Mouse (Mus musculus): ENCODE data around the gene Sec14l1. TPM values are rescaled to one million over a fixed set of nuclear protein-coding genes. Genes with fewer than 3 reads are reported as not detected.

Gene Sec14l1
- polyA plus RNA-seq, 1 experiment, result 49.1 TPM

DNA sequence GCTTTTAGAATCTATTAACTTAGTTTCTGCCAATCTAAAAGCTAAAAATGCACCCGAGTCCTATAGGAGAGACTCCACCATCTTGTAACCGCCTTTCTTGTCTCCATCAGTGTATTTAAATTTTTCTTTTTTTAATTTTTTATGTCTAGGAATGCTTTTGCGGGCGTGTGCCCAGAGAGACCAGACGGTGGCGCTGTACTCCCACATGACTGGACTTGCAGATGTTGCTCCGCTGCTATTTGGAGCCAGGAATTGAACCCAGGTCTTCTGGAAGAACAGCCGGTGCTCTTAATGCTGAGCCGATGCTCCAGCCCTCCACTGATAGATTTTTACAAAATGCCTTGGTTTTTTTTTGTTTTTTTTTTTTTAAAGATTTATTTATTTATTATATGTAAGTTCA, 41.5 kb upstream of the Sec14l1 start:
- no peak for DNase-seq
- TF ChIP-seq POLR2A (IDR thresholded peaks at IDR 0.05; ENCODE audit: low read depth, low read length) (no peak), CTCF (conservative IDR thresholded peaks at IDR 0.05; ENCODE audit: insufficient read depth, insufficient read length, low read depth, low read length) (0 out of 2 replicates have a peak, but pooled peaks have one; percentile 11)
- Histone ChIP-seq H3K27ac (ENCODE audit: insufficient read depth, low read depth, low read length) (no peak overlapping the region), H3K4me3 (ENCODE audit: insufficient read depth, low read depth, low read length) (no peak overlapping the region), H3K36me3 (ENCODE audit: control insufficient read depth, insufficient read depth, low read length) (no peaks in the 10 kb centered on the region), H3K4me1 (ENCODE audit: control insufficient read depth, insufficient read depth, low read length) (peaks cover 9% of the 10 kb centered on the region; the same call in 1 of the 2 replicates), H3K27me3 (replicated peaks; ENCODE audit: control insufficient read depth, insufficient read depth, low read length) (no peaks in the 10 kb centered on the region)
- 92% methylated on average over 9 of the region's 9 CpGs for WGBS

- DNase-seq, result peak; percentile 93
- TF ChIP-seq CTCF (conservative IDR thresholded peaks at IDR 0.05; ENCODE audit: insufficient read depth, insufficient read length, low read depth, low read length) (no peak), POLR2A (IDR thresholded peaks at IDR 0.05; ENCODE audit: low read depth, low read length) (peak; percentile 43)
- H3K36me3 ChIP-seq (ENCODE audit: control insufficient read depth, insufficient read depth, low read length), result no peaks in the 10 kb centered on the region
- H3K27me3 ChIP-seq (replicated peaks; ENCODE audit: control insufficient read depth, insufficient read depth, low read length), result no peaks in the 10 kb centered on the region
- peak overlapping the region; percentile 73 for H3K4me3 ChIP-seq (ENCODE audit: insufficient read depth, low read depth, low read length)
- H3K4me1 ChIP-seq (ENCODE audit: control insufficient read depth, insufficient read depth, low read length), result peaks cover 19% of the 10 kb centered on the region
- H3K27ac ChIP-seq (ENCODE audit: insufficient read depth, low read depth, low read length), result peak overlapping the region; percentile 61
- WGBS, result under 1% methylated on average over 54 of the region's 54 CpGs
These were observed 38.3 kb upstream of the Sec14l1 start for GRCm38 (mm10) chr11:117076576-117077196.

DNA sequence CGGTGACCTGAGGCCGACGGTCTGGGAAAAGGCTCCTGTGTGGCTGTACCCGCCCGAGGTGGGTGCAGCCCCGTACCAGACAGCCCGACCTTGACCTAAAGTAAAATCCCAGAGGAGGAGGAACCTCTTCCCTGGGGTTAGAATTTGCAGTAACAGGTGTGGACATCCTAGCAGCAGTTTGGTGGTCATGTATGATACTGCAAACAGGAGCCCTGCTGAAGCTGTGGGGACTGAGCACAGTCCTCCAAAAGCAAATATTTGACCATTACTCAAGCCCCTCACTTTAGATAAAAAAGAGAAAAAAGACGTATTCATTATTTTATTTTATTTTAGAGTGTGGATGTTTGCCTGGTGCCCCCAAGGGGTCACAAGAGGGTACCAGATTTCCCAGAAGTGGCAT, 37.7 kb upstream of the Sec14l1 start:
- peak overlapping the region; percentile 73 for H3K4me3 ChIP-seq (ENCODE audit: insufficient read depth, low read depth, low read length)
- H3K36me3 ChIP-seq (ENCODE audit: control insufficient read depth, insufficient read depth, low read length), result no peaks in the 10 kb centered on the region
- WGBS, result 6% methylated on average over 8 of the region's 8 CpGs
- no peak for TF ChIP-seq CTCF (conservative IDR thresholded peaks at IDR 0.05; ENCODE audit: insufficient read depth, insufficient read length, low read depth, low read length)
- no peak for TF ChIP-seq POLR2A (IDR thresholded peaks at IDR 0.05; ENCODE audit: low read depth, low read length)
- DNase-seq, result no peak
- H3K27ac ChIP-seq (ENCODE audit: insufficient read depth, low read depth, low read length), result peak overlapping the region; percentile 19; the same call in 1 of the 2 replicates
- no peaks in the 10 kb centered on the region for H3K27me3 ChIP-seq (replicated peaks; ENCODE audit: control insufficient read depth, insufficient read depth, low read length)
- H3K4me1 ChIP-seq (ENCODE audit: control insufficient read depth, insufficient read depth, low read length), result peaks cover 24% of the 10 kb centered on the region

GRCm38 (mm10) chr11:117077902-117078301, 37.1 kb upstream of the Sec14l1 start:
- Histone ChIP-seq H3K36me3 (ENCODE audit: control insufficient read depth, insufficient read depth, low read length) (no peaks in the 10 kb centered on the region), H3K4me1 (ENCODE audit: control insufficient read depth, insufficient read depth, low read length) (peaks cover 27% of the 10 kb centered on the region), H3K4me3 (ENCODE audit: insufficient read depth, low read depth, low read length) (0 out of 2 replicates have a peak overlapping the region, but pooled peaks have one; percentile 2), H3K27me3 (replicated peaks; ENCODE audit: control insufficient read depth, insufficient read depth, low read length) (no peaks in the 10 kb centered on the region), H3K27ac (ENCODE audit: insufficient read depth, low read depth, low read length) (no peak overlapping the region)
- TF ChIP-seq CTCF (conservative IDR thresholded peaks at IDR 0.05; ENCODE audit: insufficient read depth, insufficient read length, low read depth, low read length) (no peak), POLR2A (IDR thresholded peaks at IDR 0.05; ENCODE audit: low read depth, low read length) (no peak)
- WGBS, result 76% methylated on average over 8 of the region's 8 CpGs
- no peak for DNase-seq

- no peak for DNase-seq
- H3K4me3 ChIP-seq (ENCODE audit: insufficient read depth, low read depth, low read length), result no peak overlapping the region
- 85% methylated on average over 12 of the region's 12 CpGs for WGBS
- H3K27ac ChIP-seq (ENCODE audit: insufficient read depth, low read depth, low read length), result no peak overlapping the region
- peaks cover 30% of the 10 kb centered on the region for H3K4me1 ChIP-seq (ENCODE audit: control insufficient read depth, insufficient read depth, low read length)
- TF ChIP-seq POLR2A (IDR thresholded peaks at IDR 0.05; ENCODE audit: low read depth, low read length), result no peak
- TF ChIP-seq CTCF (conservative IDR thresholded peaks at IDR 0.05; ENCODE audit: insufficient read depth, insufficient read length, low read depth, low read length), result no peak
- no peaks in the 10 kb centered on the region for H3K27me3 ChIP-seq (replicated peaks; ENCODE audit: control insufficient read depth, insufficient read depth, low read length)
- H3K36me3 ChIP-seq (ENCODE audit: control insufficient read depth, insufficient read depth, low read length), result no peaks in the 10 kb centered on the region
These were observed 36.2 kb upstream of the Sec14l1 start for GRCm38 (mm10) chr11:117078637-117079240.

DNA sequence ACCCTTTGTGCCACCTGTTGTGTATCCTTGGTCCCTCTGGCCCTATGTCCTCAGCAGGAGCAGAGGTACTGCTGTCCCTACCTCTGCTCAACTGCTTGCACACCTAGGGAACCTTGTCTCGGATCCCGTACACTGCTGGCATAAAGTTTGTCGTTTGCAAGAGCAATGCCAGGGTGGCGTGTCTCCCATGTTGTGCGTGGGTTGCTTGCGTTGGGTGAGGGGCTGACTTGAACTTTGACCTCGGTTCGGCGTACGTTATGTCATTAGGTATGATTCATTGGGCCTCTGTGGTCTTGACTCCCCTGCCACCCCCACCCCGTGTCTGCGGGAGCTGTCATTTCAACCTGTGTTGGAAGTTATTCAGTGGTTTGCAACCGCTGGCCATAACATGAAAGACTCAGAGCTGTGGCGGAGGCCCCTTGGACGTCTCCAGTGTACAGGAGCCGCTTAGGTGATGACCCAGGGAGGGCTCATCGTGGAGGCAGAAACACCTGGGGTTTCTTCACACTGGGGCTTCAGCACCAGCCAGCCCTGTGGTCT, 35.2 kb upstream of the Sec14l1 start:
- 75% methylated on average over 17 of the region's 17 CpGs for WGBS
- TF ChIP-seq POLR2A (IDR thresholded peaks at IDR 0.05; ENCODE audit: low read depth, low read length) (no peak), CTCF (conservative IDR thresholded peaks at IDR 0.05; ENCODE audit: insufficient read depth, insufficient read length, low read depth, low read length) (no peak)
- no peak overlapping the region for H3K4me3 ChIP-seq (ENCODE audit: insufficient read depth, low read depth, low read length)
- peaks cover 30% of the 10 kb centered on the region for H3K4me1 ChIP-seq (ENCODE audit: control insufficient read depth, insufficient read depth, low read length)
- H3K27me3 ChIP-seq (replicated peaks; ENCODE audit: control insufficient read depth, insufficient read depth, low read length), result no peaks in the 10 kb centered on the region
- H3K36me3 ChIP-seq (ENCODE audit: control insufficient read depth, insufficient read depth, low read length), result no peaks in the 10 kb centered on the region
- H3K27ac ChIP-seq (ENCODE audit: insufficient read depth, low read depth, low read length), result no peak overlapping the region
- DNase-seq, result no peak

DNA sequence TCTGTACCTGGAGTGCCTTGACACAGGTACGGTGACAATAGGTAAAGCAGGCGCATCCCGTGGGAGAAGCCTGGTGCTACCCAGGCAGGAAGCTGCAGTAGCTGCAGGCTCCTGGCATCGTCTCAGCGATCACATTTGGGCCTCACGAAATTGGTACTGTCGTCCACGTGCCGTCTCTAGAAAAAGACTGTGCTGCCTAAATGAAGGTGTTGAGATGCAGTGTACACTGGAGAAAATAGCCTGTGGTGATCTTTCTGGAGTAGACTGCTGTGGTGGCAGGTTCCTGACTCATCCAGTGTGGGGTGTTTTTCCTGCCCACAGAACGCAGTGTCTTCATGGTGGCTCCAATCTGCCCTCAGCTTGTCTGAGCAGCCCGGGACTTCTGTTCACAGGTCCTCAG, 34.8 kb upstream of the Sec14l1 start:
- TF ChIP-seq POLR2A (IDR thresholded peaks at IDR 0.05; ENCODE audit: low read depth, low read length), result no peak
- no peak for TF ChIP-seq CTCF (conservative IDR thresholded peaks at IDR 0.05; ENCODE audit: insufficient read depth, insufficient read length, low read depth, low read length)
- H3K4me1 ChIP-seq (ENCODE audit: control insufficient read depth, insufficient read depth, low read length), result peaks cover 30% of the 10 kb centered on the region
- no peak overlapping the region for H3K27ac ChIP-seq (ENCODE audit: insufficient read depth, low read depth, low read length)
- no peaks in the 10 kb centered on the region for H3K27me3 ChIP-seq (replicated peaks; ENCODE audit: control insufficient read depth, insufficient read depth, low read length)
- 88% methylated on average over 11 of the region's 11 CpGs for WGBS
- no peak overlapping the region for H3K4me3 ChIP-seq (ENCODE audit: insufficient read depth, low read depth, low read length)
- no peak for DNase-seq
- no peaks in the 10 kb centered on the region for H3K36me3 ChIP-seq (ENCODE audit: control insufficient read depth, insufficient read depth, low read length)

Data from kidney, adult 2 months (tissue).